Mouse (Mus musculus) left cerebral cortex, adult 2 months (tissue): Measurements from ENCODE around the gene Mcat. TPM values are rescaled to one million over a fixed set of nuclear protein-coding genes. Genes with fewer than 3 reads are reported as not detected.

Experiments
- DNase-seq, 2 experiments: peaks; one replicate each; pipeline ENCODE4 v3.0.0; 2021 to 2022; ENCODE audit warnings: low spot score in 2 of 2, mixed read lengths in 1 of 2; ENCODE audit errors: extremely low spot score in 1 of 2
- H3K27ac ChIP-seq: fragments of 200-600 bp; 2 replicates; pipeline ENCODE4 v1.8.1; 2022
- H3K4me3 ChIP-seq: fragments of 200-600 bp; 2 replicates; pipeline ENCODE4 v1.8.1; 2022
- CTCF ChIP-seq: fragments of 200-600 bp; IDR thresholded peaks from 2 replicates; pipeline ENCODE4 v1.8.1; 2022; ENCODE audit warnings: antibody characterized with exemption, mild to moderate bottlenecking, moderate library complexity
- intact Hi-C: fragments of 180-260 bp; cut with DNase I; formaldehyde crosslinking; loops from one replicate; pipeline ENCODE4 v1.15.1; 2025
- total RNA-seq, 2 experiments: library from RNA; stranded (reverse); gene quantifications; 2 replicates each; pipeline ENCODE4 v1.2.3; 2021

Gene Mcat
- total RNA-seq, 2 experiments from 2014 or later = 19.0 to 26.9 TPM

DNA sequence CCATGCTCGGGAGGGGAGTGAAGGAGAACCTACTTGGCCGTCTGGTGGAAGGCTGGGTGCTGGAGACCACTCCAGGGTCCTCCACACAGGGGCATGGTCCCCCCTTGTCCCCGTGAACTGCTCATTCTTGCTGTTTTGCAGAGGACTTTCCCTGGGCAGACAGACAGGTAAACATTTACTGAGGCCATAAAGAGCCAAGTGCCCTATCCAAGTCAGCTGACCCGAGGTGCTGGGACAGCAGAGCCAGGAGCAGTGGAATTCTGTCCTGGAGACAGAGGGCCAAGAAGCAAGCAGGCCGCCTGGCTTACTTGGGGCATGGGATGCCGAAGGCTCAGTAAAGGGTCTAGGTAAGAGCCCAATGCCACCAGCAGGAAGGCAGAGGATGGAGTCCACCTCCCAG is 32.9 kb downstream of the Mcat start:
- no peak for TF ChIP-seq CTCF
- H3K4me3 ChIP-seq = no peak overlapping the region
- no peak for DNase-seq
- intact Hi-C loops = no loop called here
- no peak overlapping the region for H3K27ac ChIP-seq

DNA sequence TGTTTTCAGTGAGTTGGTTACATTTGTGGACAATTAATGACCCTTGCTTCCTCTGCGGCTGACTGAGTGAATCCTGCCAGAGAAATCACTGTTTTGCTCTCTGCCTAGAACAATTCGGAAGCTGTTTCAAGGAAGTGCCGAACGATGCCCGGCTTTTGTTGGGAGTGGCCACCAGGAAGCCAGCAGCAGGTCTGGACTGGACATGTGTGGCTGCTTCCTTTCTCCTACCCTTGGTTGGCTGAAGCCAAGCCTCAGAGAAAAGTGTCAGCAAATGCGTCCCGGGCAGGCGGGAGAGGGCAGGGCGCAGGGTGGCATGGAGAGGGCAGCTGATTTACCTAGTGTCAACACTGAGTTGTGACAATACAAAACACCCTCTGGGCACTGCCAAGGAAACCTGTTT is 33.4 kb downstream of the Mcat start:
- TF ChIP-seq CTCF = no peak
- intact Hi-C loops = no loop called here

DNA sequence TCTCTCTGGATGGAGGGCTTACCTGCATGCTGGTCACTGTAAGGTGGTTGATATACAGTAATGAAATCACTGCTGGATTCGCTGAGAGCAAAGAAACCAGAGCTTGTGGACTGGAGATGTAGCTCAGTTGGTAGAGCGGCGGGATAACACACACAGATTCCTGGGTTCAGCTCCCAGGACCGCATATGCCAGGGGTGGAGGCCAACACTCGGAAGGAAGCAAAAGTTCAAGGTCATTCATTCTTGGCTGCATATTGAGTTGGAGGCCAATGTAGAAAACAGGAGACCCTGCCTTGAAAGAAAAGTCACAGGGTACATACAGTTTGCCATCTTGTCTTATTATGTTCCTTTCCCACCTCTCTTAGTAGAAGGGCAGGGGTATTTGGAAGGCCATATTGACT is 33.8 kb downstream of the Mcat start:
- no peak for DNase-seq
- TF ChIP-seq CTCF = no peak
- intact Hi-C loops = no loop called here
- Histone ChIP-seq H3K4me3 (no peak overlapping the region), H3K27ac (no peak overlapping the region)

More for the DNA sequence above, 33.4 kb downstream of the Mcat start:
- DNase-seq = no peak
- Histone ChIP-seq H3K27ac (no peak overlapping the region), H3K4me3 (no peak overlapping the region)

DNA sequence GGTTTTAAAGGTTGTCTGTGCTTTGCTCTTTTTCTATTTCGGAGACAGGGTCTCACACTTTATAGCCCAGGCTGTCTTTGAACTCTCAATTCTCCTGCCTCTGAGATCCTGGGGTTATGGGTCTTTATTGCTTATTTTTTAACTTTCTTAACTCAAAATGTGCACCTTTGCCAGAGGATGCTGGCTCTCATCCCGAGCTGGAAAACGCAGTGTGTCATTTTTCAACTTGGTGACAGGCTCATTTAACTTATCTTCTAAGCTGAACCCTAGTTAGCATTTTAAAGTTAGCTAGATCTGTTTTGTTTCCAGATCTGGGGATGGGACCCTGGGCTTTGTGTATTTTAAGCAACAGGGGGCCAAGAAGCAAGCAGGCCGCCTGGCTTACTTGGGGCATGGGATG is 34.7 kb downstream of the Mcat start:
- intact Hi-C loops = no loop called here
- TF ChIP-seq CTCF = no peak
- Histone ChIP-seq H3K27ac (no peak overlapping the region), H3K4me3 (no peak overlapping the region)
- DNase-seq = no peak

DNA sequence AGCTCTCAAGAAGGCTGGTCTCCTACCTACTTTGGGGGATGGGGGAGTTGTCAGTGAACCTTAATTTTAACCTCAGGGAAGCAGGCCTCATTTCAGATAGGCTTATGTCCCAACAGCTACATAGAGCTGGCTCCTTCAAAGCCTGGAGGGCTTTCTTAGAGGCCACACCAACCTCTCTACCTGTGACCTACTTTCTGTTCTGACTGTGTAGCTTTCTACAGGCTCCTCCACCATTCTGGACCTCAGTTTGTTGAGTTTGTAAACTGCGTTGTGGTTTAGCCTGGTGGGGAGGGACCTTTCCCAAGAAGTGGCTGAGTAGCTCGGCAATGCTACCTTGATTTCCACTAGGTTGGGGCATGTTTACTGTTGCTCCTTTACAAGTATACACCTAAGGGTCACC is 35.8 kb downstream of the Mcat start:
- DNase-seq = no peak
- no peak for TF ChIP-seq CTCF
- intact Hi-C loops = no loop called here
- H3K4me3 ChIP-seq = no peak overlapping the region
- H3K27ac ChIP-seq = no peak overlapping the region

DNA sequence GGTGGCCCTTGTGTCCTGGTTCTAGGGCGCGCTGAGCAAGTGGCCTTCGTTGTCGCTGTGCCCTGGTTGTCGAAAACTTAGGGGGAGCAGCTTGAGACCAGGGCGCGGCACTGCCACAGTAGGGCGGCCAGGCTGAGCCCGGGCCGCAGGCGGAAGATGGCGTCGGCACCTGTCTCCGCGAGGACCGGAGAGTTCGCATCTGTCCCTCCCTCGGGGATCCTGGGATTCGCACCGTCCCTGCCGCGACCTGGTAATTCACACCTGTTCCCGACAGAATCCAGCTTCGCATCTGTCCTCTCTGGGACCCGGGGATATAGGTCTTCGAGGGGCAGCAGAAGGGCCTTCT is 36.5 kb downstream of the Mcat start:
- Histone ChIP-seq H3K4me3 (peak overlapping the region; percentile 50), H3K27ac (no peak overlapping the region)
- DNase-seq = no peak
- no peak for TF ChIP-seq CTCF
- intact Hi-C loops = no loop called here

DNA sequence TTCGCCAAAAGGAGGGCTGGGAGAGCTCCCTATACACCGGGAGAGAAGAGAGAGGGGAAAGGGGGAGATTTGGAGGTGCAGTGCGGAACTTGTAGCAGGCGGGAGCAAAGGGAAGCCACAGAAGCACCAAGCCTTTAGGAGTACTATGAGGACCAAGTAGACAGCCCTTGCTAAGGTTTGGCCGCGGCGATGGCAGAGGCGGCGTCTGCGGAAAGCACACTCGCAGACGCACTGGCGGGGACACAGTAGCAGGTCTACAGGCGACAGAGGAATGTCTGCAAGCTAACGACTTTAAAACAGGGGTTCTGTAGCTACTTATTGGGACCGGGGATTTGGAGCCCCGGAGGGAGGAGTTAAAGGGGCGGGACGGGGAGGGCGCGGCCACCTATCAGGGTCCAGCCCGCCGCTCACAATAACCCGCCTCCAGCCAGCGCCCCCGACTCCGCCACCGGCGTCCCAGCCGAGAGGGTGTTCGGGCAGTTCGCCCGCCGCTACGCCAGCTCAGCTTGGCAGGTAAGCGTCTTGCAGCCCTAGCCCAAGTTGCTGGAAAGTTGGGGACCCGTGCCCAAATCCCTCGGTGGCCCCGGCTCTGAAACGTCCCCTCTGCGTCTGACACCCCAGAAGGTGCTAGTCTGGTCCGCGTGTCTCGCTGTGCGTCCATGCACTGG is 37.0 kb downstream of the Mcat start, which contains the start of gene Bik:
Gene Bik, plus strand, starts transcription at position 439 of the 668 bp plus-strand sequence.
- DNase-seq = no peak
- intact Hi-C loops = no loop called here
- no peak within 1 kb of the TSS for H3K27ac ChIP-seq
- TF ChIP-seq CTCF = no peak
- H3K4me3 ChIP-seq = peak within 1 kb of the TSS; percentile 50

DNA sequence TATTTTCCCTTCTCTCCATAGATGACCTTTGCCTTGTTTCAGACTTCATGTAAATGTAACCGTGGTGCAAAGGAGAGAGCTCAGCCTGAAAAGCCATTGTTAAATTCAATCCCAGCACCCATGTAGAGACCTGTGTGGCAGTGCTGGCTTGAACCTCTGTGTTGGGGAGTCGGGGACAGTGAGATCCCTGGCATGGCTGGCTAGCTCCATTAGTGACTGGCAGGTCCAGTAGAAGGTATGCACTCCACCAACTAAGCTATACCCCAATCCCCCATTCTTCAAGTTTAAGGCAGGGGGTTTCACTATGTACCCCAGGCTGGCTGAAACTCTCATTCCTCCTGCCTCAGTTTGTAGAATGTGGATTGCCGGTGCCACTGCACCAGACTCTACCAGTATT is 39.3 kb downstream of the Mcat start:
- no peak for DNase-seq
- H3K4me3 ChIP-seq = no peak overlapping the region
- TF ChIP-seq CTCF = no peak
- intact Hi-C loops = no loop called here
- no peak overlapping the region for H3K27ac ChIP-seq

DNA sequence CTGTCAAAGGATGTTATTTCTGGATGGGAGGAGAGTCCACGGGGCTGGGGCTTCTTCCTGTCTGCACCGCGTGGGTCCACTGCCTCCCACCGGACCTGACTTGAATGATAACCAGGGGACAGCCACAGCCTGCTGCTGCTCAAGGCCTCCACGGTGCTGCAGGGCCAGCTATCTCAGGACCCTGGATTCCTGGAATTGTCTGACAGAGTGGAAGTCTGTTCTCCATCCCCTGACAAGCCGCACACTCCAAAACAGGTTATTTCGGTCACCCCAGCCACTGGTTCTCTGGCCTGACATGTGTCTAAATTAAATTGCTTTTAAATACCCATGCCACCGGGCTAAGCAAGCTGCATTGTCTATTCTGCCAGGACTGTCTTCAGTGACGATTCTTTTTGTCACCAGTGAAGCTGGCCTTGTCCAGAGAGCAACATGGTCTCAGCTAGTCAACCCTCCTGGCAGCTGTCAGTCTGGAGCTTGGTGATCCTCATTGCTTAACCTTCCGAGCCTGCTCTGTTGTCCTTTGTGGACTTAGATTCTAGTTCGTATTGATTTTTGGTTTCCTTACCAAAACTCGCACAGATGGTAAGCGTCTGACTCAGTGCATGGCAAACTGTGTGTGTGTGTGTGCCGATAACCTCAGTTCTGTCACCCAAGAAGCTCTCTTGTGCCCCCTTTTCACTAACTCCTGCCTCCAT is 39.8 kb downstream of the Mcat start:
- H3K27ac ChIP-seq = no peak overlapping the region
- intact Hi-C loops = no loop called here
- no peak for DNase-seq
- TF ChIP-seq CTCF = no peak
- no peak overlapping the region for H3K4me3 ChIP-seq

DNA sequence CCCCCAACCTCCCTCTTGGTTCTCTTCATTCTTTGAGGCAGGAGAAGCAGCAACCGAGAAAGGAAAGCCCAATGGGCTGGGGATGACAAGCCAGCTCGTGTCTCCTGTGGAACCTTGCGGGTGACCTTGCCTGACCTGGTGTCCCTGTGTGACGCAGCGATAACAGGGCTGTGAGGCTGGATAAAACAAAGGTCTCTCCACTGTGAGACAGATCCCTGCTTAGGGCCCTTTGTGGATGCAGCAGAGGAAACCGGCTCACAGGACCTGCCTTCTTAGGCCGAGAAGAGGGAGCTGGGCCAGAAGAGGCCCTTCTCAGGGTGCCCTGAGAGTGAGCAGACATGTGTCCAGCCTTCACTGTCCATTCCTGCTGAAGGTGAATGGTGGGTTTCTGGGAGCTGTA is 40.4 kb downstream of the Mcat start:
- Histone ChIP-seq H3K4me3 (no peak overlapping the region), H3K27ac (no peak overlapping the region)
- no peak for TF ChIP-seq CTCF
- intact Hi-C loops = no loop called here
- no peak for DNase-seq

DNA sequence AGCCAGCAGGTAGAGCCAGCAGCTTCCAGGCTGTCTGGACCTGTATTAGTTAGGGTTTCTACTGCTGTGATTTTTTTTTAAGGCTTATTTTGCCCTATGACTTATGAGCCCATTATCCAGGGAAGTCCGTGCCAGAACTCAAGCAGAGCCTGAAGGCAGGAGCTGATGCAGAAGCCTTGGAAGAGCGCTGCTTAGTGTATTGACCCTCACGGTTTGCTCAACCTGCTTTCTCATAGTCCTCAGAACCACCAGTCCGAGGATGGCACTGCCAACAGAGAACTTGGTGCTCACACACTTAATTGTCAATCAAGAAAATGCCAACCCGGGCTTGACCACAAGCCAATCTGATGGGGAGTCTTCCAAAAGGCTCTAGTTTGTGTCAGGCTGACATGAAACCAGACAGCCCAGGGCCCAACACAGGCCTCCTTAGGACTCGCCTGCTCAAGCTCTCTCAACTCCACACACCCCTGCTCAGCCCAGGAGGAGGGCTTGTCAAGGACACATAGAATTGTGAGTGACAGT is 42.7 kb downstream of the Mcat start:
- TF ChIP-seq CTCF = no peak
- intact Hi-C loops = no loop called here
- Histone ChIP-seq H3K27ac (no peak overlapping the region), H3K4me3 (no peak overlapping the region)
- no peak for DNase-seq

DNA sequence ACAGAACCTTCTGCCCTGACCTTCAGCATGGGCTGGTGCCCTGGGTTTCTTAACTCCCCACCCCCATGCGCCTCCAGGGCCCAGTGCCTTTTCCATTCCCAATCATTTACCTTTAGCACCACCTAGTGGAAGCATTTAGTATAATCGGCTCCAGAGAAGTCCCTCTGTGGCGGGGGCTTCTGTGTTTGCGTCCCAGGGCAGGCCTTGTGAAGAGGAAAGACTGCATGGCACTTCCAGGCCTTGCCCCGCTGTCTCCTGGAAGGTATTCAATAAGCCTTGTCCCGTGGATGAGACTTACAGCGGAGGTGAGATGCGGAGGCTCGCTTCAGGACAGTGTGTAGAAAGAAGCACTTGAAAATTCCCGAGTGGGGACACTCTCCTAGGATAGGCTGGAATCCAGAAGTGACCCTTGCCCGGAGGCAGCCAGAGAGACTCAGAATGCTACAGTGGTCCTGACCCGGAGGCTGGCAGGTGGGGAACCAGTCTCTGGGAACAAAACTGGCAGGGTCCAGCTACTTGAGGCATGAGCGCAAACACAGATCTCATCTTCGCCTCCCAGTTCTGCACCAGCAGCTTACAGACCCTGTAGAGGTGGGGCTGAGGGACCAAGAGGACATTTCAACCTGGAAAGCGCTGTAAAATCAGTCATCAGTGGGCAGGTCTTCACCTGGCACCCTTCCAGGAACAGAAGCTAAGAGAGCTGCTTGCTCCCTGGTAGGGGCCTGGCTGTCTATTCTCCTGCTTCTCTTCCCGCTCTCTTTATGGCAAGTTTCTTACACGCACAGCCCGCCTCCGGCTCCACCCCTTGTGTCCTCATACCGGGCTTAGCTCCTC is 45.2 kb downstream of the Mcat start:
- H3K27ac ChIP-seq = no peak overlapping the region
- peak; percentile 83 for TF ChIP-seq CTCF
- intact Hi-C loops = loop anchor here (1.0 to 10.0 kb wide), 4 partner anchors 136 to 714 kb away; no protein-coding TSS in a partner anchor

More for the DNA sequence above, 45.2 kb downstream of the Mcat start:
- no peak overlapping the region for H3K4me3 ChIP-seq
- peak; percentile 38 to 45 for DNase-seq
